Mouse (Mus musculus): ENCODE results near the gene Pfkfb3. TPM values are rescaled to one million over a fixed set of nuclear protein-coding genes. Genes with fewer than 3 reads are reported as not detected.

The Pfkfb3 gene
- polyA plus RNA-seq, 2 experiments = 11.4 to 19.6 TPM

GRCm38 (mm10) chr2:11587996-11588395 lies 34.1 kb upstream of the Pfkfb3 start:
- Histone ChIP-seq H3K27ac (replicated peaks; ENCODE audit: low read depth, low read length) (no peak overlapping the region), H3K9ac (ENCODE audit: low read depth, low read length, severe bottlenecking) (no peak overlapping the region), H3K4me1 (ENCODE audit: control insufficient read depth, insufficient read depth, low read length) (no peaks in the 10 kb centered on the region), H3K4me2 (replicated peaks; ENCODE audit: low read depth, low read length, severe bottlenecking) (no peak overlapping the region), H3K4me3 (replicated peaks; ENCODE audit: low read length) (no peak overlapping the region), H3K9me3 (ENCODE audit: control insufficient read depth, low read length) (no peaks in the 10 kb centered on the region), H3K27me3 (ENCODE audit: control insufficient read depth, insufficient read depth, low read length) (no peaks in the 10 kb centered on the region), H3K36me3 (ENCODE audit: control insufficient read depth, insufficient read depth, low read length) (peaks cover 95% of the 10 kb centered on the region)
- WGBS = 98% methylated on average over 4 of the region's 4 CpGs
- DNase-seq (ENCODE audit: low spot score) (no peak), ATAC-seq (ENCODE audit: low FRiP score, low read depth) (no peak)
- no peak for TF ChIP-seq POLR2A (IDR thresholded peaks at IDR 0.05; ENCODE audit: borderline replicate concordance, extremely low read depth, insufficient read depth, insufficient read length)

GRCm38 (mm10) chr2:11579399-11579798 lies 25.5 kb upstream of the Pfkfb3 start:
- no peak overlapping the region for H3K4me2 ChIP-seq (replicated peaks; ENCODE audit: low read depth, low read length, severe bottlenecking)
- 94% methylated on average over 4 of the region's 4 CpGs for WGBS
- H3K9me3 ChIP-seq (ENCODE audit: control insufficient read depth, low read length) = no peaks in the 10 kb centered on the region
- no peak for TF ChIP-seq POLR2A (IDR thresholded peaks at IDR 0.05; ENCODE audit: borderline replicate concordance, extremely low read depth, insufficient read depth, insufficient read length)
- no peak overlapping the region for H3K9ac ChIP-seq (ENCODE audit: low read depth, low read length, severe bottlenecking)
- H3K4me1 ChIP-seq (ENCODE audit: control insufficient read depth, insufficient read depth, low read length) = no peaks in the 10 kb centered on the region
- ATAC-seq (ENCODE audit: low FRiP score, low read depth) (no peak), DNase-seq (ENCODE audit: low spot score) (no peak)
- no peak overlapping the region for H3K27ac ChIP-seq (replicated peaks; ENCODE audit: low read depth, low read length)
- H3K36me3 ChIP-seq (ENCODE audit: control insufficient read depth, insufficient read depth, low read length) = peaks cover 15% of the 10 kb centered on the region
- H3K4me3 ChIP-seq (replicated peaks; ENCODE audit: low read length) = no peak overlapping the region
- H3K27me3 ChIP-seq (ENCODE audit: control insufficient read depth, insufficient read depth, low read length) = no peaks in the 10 kb centered on the region

GRCm38 (mm10) chr2:11578187-11578586 lies 24.3 kb upstream of the Pfkfb3 start:
- Histone ChIP-seq H3K9me3 (ENCODE audit: control insufficient read depth, low read length) (no peaks in the 10 kb centered on the region), H3K27ac (replicated peaks; ENCODE audit: low read depth, low read length) (no peak overlapping the region), H3K9ac (ENCODE audit: low read depth, low read length, severe bottlenecking) (no peak overlapping the region), H3K4me2 (replicated peaks; ENCODE audit: low read depth, low read length, severe bottlenecking) (no peak overlapping the region), H3K4me3 (replicated peaks; ENCODE audit: low read length) (no peak overlapping the region), H3K36me3 (ENCODE audit: control insufficient read depth, insufficient read depth, low read length) (peaks cover 7% of the 10 kb centered on the region; the same call in 1 of the 2 replicates), H3K4me1 (ENCODE audit: control insufficient read depth, insufficient read depth, low read length) (no peaks in the 10 kb centered on the region), H3K27me3 (ENCODE audit: control insufficient read depth, insufficient read depth, low read length) (no peaks in the 10 kb centered on the region)
- DNase-seq (ENCODE audit: low spot score) (no peak), ATAC-seq (ENCODE audit: low FRiP score, low read depth) (peak; percentile 53; the same call in 1 of the 2 replicates)
- TF ChIP-seq POLR2A (IDR thresholded peaks at IDR 0.05; ENCODE audit: borderline replicate concordance, extremely low read depth, insufficient read depth, insufficient read length) = no peak
- WGBS = 77% methylated on average over 6 of the region's 6 CpGs

- Histone ChIP-seq H3K4me1 (ENCODE audit: control insufficient read depth, insufficient read depth, low read length) (no peaks in the 10 kb centered on the region), H3K27me3 (ENCODE audit: control insufficient read depth, insufficient read depth, low read length) (no peaks in the 10 kb centered on the region), H3K4me3 (replicated peaks; ENCODE audit: low read length) (no peak overlapping the region), H3K9ac (ENCODE audit: low read depth, low read length, severe bottlenecking) (no peak overlapping the region), H3K27ac (replicated peaks; ENCODE audit: low read depth, low read length) (no peak overlapping the region), H3K4me2 (replicated peaks; ENCODE audit: low read depth, low read length, severe bottlenecking) (no peak overlapping the region), H3K9me3 (ENCODE audit: control insufficient read depth, low read length) (no peaks in the 10 kb centered on the region), H3K36me3 (ENCODE audit: control insufficient read depth, insufficient read depth, low read length) (no peaks in the 10 kb centered on the region)
- no peak for TF ChIP-seq POLR2A (IDR thresholded peaks at IDR 0.05; ENCODE audit: borderline replicate concordance, extremely low read depth, insufficient read depth, insufficient read length)
- no peak for DNase-seq (ENCODE audit: low spot score)
- ATAC-seq (ENCODE audit: low FRiP score, low read depth) = no peak
- 88% methylated on average over 1 of the region's 1 CpGs for WGBS
Observed at GRCm38 (mm10) chr2:11573684-11574083, 19.8 kb upstream of the Pfkfb3 start.

GRCm38 (mm10) chr2:11571004-11571535 lies 17.2 kb upstream of the Pfkfb3 start:
- DNase-seq (ENCODE audit: low spot score) (no peak), ATAC-seq (ENCODE audit: low FRiP score, low read depth) (no peak)
- 52% methylated on average over 6 of the region's 6 CpGs for WGBS
- no peak for TF ChIP-seq POLR2A (IDR thresholded peaks at IDR 0.05; ENCODE audit: borderline replicate concordance, extremely low read depth, insufficient read depth, insufficient read length)
- H3K36me3 ChIP-seq (ENCODE audit: control insufficient read depth, insufficient read depth, low read length) = no peaks in the 10 kb centered on the region
- H3K27ac ChIP-seq (replicated peaks; ENCODE audit: low read depth, low read length) = no peak overlapping the region
- H3K4me1 ChIP-seq (ENCODE audit: control insufficient read depth, insufficient read depth, low read length) = no peaks in the 10 kb centered on the region
- H3K9me3 ChIP-seq (ENCODE audit: control insufficient read depth, low read length) = no peaks in the 10 kb centered on the region
- no peak overlapping the region for H3K4me3 ChIP-seq (replicated peaks; ENCODE audit: low read length)
- no peak overlapping the region for H3K9ac ChIP-seq (ENCODE audit: low read depth, low read length, severe bottlenecking)
- no peaks in the 10 kb centered on the region for H3K27me3 ChIP-seq (ENCODE audit: control insufficient read depth, insufficient read depth, low read length)
- H3K4me2 ChIP-seq (replicated peaks; ENCODE audit: low read depth, low read length, severe bottlenecking) = no peak overlapping the region

GRCm38 (mm10) chr2:11568471-11568870 lies 14.6 kb upstream of the Pfkfb3 start:
- no peak overlapping the region for H3K9ac ChIP-seq (ENCODE audit: low read depth, low read length, severe bottlenecking)
- WGBS = 80% methylated on average over 7 of the region's 7 CpGs
- no peak for ATAC-seq (ENCODE audit: low FRiP score, low read depth)

More at GRCm38 (mm10) chr2:11568471-11568870, 14.6 kb upstream of the Pfkfb3 start:
- Histone ChIP-seq H3K4me3 (replicated peaks; ENCODE audit: low read length) (no peak overlapping the region), H3K27me3 (ENCODE audit: control insufficient read depth, insufficient read depth, low read length) (no peaks in the 10 kb centered on the region), H3K27ac (replicated peaks; ENCODE audit: low read depth, low read length) (no peak overlapping the region), H3K9me3 (ENCODE audit: control insufficient read depth, low read length) (no peaks in the 10 kb centered on the region), H3K4me1 (ENCODE audit: control insufficient read depth, insufficient read depth, low read length) (no peaks in the 10 kb centered on the region), H3K36me3 (ENCODE audit: control insufficient read depth, insufficient read depth, low read length) (no peaks in the 10 kb centered on the region), H3K4me2 (replicated peaks; ENCODE audit: low read depth, low read length, severe bottlenecking) (no peak overlapping the region)
- no peak for DNase-seq (ENCODE audit: low spot score)
- no peak for TF ChIP-seq POLR2A (IDR thresholded peaks at IDR 0.05; ENCODE audit: borderline replicate concordance, extremely low read depth, insufficient read depth, insufficient read length)
